In the genomic region with DNA sequence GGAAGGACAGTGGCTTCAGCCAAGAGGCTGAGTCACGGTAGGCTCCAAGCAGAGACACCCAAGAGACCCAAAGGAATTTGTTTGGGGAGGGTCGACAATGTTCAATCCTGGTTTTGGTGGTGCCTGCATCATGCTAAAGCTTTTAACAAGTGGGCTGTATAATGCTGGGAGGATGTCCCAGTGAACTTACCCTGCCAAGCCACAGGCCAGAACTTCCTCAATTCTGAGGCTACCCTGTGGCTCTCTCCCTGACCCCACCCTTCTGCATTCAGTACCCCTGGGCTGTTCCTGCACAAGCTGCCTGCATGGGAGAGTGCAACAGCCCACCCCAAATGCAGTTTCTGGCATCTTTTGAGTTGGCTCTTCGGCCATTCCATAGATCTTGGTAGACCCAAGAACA, we compare ENCODE assay signal across 37 mouse cellular contexts. TPM values are rescaled to one million over a fixed set of nuclear protein-coding genes. Genes with fewer than 3 reads are reported as not detected.
DNase-seq lines count a peak whose midpoint lies in the region; ATAC-seq lines count a peak whose summit lies in the region.
"Had no signal": no experiment of that assay in that cellular context is flagged by ENCODE, and none has a peak within 500 bp of the region (broad histone marks: within the 10 kb centered on the region; RNA-seq: fewer than 3 reads in every experiment).

No protein-coding gene starts in this region.

- no peak overlapping the region for H3K9ac ChIP-seq in midbrain, embryonic 14.5 days (replicated peaks; ENCODE audit: low read length)
- H3K9ac ChIP-seq: embryonic facial prominence, embryonic 12.5 days; hindbrain, embryonic 14.5 days; limb, embryonic 12.5 days; midbrain, embryonic 15.5 days; neural tube, embryonic 12.5 days had no signal

- no peaks in the 10 kb centered on the region for H3K36me3 ChIP-seq in midbrain, embryonic 14.5 days (ENCODE audit: control insufficient read depth, insufficient read depth, low read length)
- H3K36me3 ChIP-seq: embryonic facial prominence, embryonic 12.5 days; limb, embryonic 12.5 days; midbrain, embryonic 15.5 days; neural tube, embryonic 12.5 days had no signal

- 80% methylated on average over 3 of the region's 3 CpGs for WGBS in midbrain, embryonic 14.5 days

- no peak overlapping the region for H3K4me2 ChIP-seq in midbrain, embryonic 14.5 days (ENCODE audit: low read length)
- H3K4me2 ChIP-seq: embryonic facial prominence, embryonic 12.5 days; heart, embryonic 11.5 days; hindbrain, embryonic 14.5 days; limb, embryonic 12.5 days; liver, embryonic 11.5 days; midbrain, embryonic 15.5 days; neural tube, embryonic 12.5 days had no signal

- H3K4me1 ChIP-seq in midbrain, embryonic 14.5 days (ENCODE audit: control insufficient read depth, insufficient read depth, low read length): peaks cover 11% of the 10 kb centered on the region
- H3K4me1 ChIP-seq: limb, embryonic 12.5 days; megakaryocyte, embryonic 14.5 days had no signal

- H3K9me3 ChIP-seq in midbrain, embryonic 14.5 days (ENCODE audit: control insufficient read depth, low read length): no peaks in the 10 kb centered on the region
- H3K9me3 ChIP-seq: embryonic facial prominence, embryonic 12.5 days; limb, embryonic 12.5 days; megakaryocyte, embryonic 14.5 days; midbrain, embryonic 15.5 days; neural tube, embryonic 12.5 days had no signal

- no peak overlapping the region for H3K27ac ChIP-seq in midbrain, embryonic 14.5 days (replicated peaks; ENCODE audit: low read depth, low read length)
- H3K27ac ChIP-seq: embryonic facial prominence, embryonic 12.5 days; hindbrain, embryonic 14.5 days; left cerebral cortex, adult 2 months; limb, embryonic 12.5 days; midbrain, embryonic 15.5 days; neural tube, embryonic 12.5 days had no signal

- DNase-seq in cerebellum, adult 9-10 months: peak; percentile 50
- no peak for DNase-seq in cerebellum, postnatal 36 days
- peak; percentile 20 for DNase-seq in lung, postnatal 36 days
- no peak for DNase-seq in lung, postnatal 4 days
- DNase-seq in testis, postnatal 14 days (ENCODE audit: low spot score): no peak
- no peak for DNase-seq in midbrain, embryonic 14.5 days
- DNase-seq: adrenal gland, adult 8-10 months; cerebellum, adult 18-20 months; gastrocnemius, postnatal 25 days; heart, adult 18-20 months; heart, postnatal 4 days; kidney, postnatal 14 days; right cerebral cortex, adult 18-20 months; spleen, adult 18-20 months; thymus, adult 2 months; thymus, postnatal 4 days had no signal

- ATAC-seq in granulocyte monocyte progenitor cell, adult 5-6 weeks (replicated peaks; ENCODE audit: poor library complexity, severe bottlenecking): peak; percentile 96
- ATAC-seq in monocyte, adult 5-6 weeks (replicated peaks; ENCODE audit: insufficient number of reproducible peaks, low FRiP score, low TSS enrichment, poor library complexity, severe bottlenecking): peak; percentile 85
- no peak for ATAC-seq in midbrain, embryonic 14.5 days (ENCODE audit: low FRiP score, low TSS enrichment)
- ATAC-seq: CD4-positive, CD25-positive, alpha-beta regulatory T cell, adult 4 months; forebrain, embryonic 14.5 days; intestine, postnatal 0 days; midbrain, embryonic 15.5 days had no signal

- H3K27me3 ChIP-seq in midbrain, embryonic 14.5 days (ENCODE audit: control insufficient read depth, insufficient read depth, low read length): peaks cover 21% of the 10 kb centered on the region
- H3K27me3 ChIP-seq: embryonic facial prominence, embryonic 12.5 days; limb, embryonic 12.5 days had no signal

- H3K4me3 ChIP-seq in midbrain, embryonic 14.5 days (replicated peaks; ENCODE audit: low read depth, low read length): no peak overlapping the region
- H3K4me3 ChIP-seq: embryonic facial prominence, embryonic 12.5 days; left cerebral cortex, adult 2 months; limb, embryonic 12.5 days; megakaryocyte, embryonic 14.5 days; midbrain, embryonic 15.5 days; myocyte; neural tube, embryonic 12.5 days had no signal

RNA-seq across cellular contexts. Expression of a gene that starts 12.9 kb away (rescaled TPM):
- not detected in 2 replicates for total RNA-seq in granulocyte monocyte progenitor cell, adult 5-6 weeks (2014; fragmentation: Nextera tagmentation)
- total RNA-seq in granulocyte monocyte progenitor cell, adult 5-6 weeks (2017): not detected in 2 replicates
- not detected in 3 replicates for total RNA-seq in monocyte, adult 5-6 weeks (2017)
- polyA plus RNA-seq in midbrain, embryonic 14.5 days (2014; fragmentation: Nextera tagmentation; extraction: Ambion mirVana): 0.25 TPM in 1 of 2 replicates, not detected in the other
- total RNA-seq: adrenal gland, adult 8-10 months; adrenal gland, postnatal 4 days; gastrocnemius, postnatal 25 days; heart, adult 18-20 months; heart, postnatal 4 days; layer of hippocampus, postnatal 14 days; left cerebral cortex, adult 2 months had no signal
- polyA plus RNA-seq: CD4-positive, CD25-positive, alpha-beta regulatory T cell, adult 4 months; forebrain, embryonic 14.5 days; heart, postnatal 0 days; hindbrain, embryonic 14.5 days; intestine, postnatal 0 days; limb, embryonic 12.5 days; liver, embryonic 11.5 days; liver, embryonic 16.5 days; lung, embryonic 16.5 days; midbrain, embryonic 15.5 days; myocyte; neural tube, embryonic 12.5 days; stomach, embryonic 16.5 days; thymus, adult 2 months had no signal

RNA-seq across cellular contexts. Expression of a gene that starts 58.9 kb away (rescaled TPM):
- total RNA-seq in granulocyte monocyte progenitor cell, adult 5-6 weeks (2014; fragmentation: Nextera tagmentation): 18.8 and 32.9 TPM in 2 replicates
- total RNA-seq in granulocyte monocyte progenitor cell, adult 5-6 weeks (2017): 22.1 and 27.1 TPM in 2 replicates
- 9.0 to 21.8 TPM (median 12.8 TPM) in 3 replicates for total RNA-seq in monocyte, adult 5-6 weeks (2017)
- polyA plus RNA-seq in midbrain, embryonic 14.5 days (2014; fragmentation: Nextera tagmentation; extraction: Ambion mirVana): 19.4 and 25.5 TPM in 2 replicates

RNA-seq across cellular contexts. Expression of a gene that starts 59.1 kb away (rescaled TPM):
- 85.9 and 112 TPM in 2 replicates for total RNA-seq in granulocyte monocyte progenitor cell, adult 5-6 weeks (2014; fragmentation: Nextera tagmentation)
- 187 and 220 TPM in 2 replicates for total RNA-seq in granulocyte monocyte progenitor cell, adult 5-6 weeks (2017)
- total RNA-seq in monocyte, adult 5-6 weeks (2017): 181 to 198 TPM (median 183 TPM) in 3 replicates
- polyA plus RNA-seq in midbrain, embryonic 14.5 days (2014; fragmentation: Nextera tagmentation; extraction: Ambion mirVana): 73.0 and 89.5 TPM in 2 replicates

Comparison
In these comparisons a context has a peak if more than half of its experiments do, and no peak if none do; other contexts are left out.
1. DNase-seq: peak in cerebellum, adult 9-10 months (single experiment) and lung, postnatal 36 days (single experiment); none in cerebellum, postnatal 36 days (0 of 2), lung, postnatal 4 days (0 of 2), testis, postnatal 14 days (single experiment) and midbrain, embryonic 14.5 days (single experiment).